Comparison of ENCODE assay signal across 24 mouse cellular contexts in the genomic region with DNA sequence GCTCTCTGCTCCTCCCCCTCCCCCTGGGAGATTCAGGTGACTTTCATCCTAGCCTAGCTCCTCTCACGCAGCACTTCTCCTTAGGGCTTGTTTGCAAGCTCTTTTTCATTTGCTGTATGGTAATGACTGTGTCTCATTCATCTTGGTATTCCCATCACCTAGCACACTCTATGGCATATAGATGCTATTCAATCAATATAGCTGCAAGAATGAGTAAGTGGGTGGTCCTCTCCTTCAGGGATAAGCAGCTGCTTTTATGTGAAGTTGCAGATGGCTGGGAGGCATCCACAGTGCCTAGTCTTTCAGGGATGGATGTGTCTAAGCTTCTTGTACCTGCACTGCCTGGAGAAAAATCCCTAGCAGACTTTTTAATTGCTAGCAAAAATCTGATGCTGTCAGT.
A peak's percentile ranks its signal among the peaks of the same experiment; 100 is the strongest.
DNase-seq lines count a peak whose midpoint lies in the region; ATAC-seq and TF ChIP-seq lines count a peak whose summit lies in the region.
"Had no signal": no experiment of that assay in that cellular context is flagged by ENCODE, and none has a peak within 500 bp of the region (broad histone marks: within the 10 kb centered on the region; RNA-seq: fewer than 3 reads in every experiment).

No protein-coding gene starts in this region.

- H3K27ac ChIP-seq in embryonic facial prominence, embryonic 14.5 days (replicated peaks; ENCODE audit: low read depth, low read length): no peak overlapping the region
- H3K27ac ChIP-seq in embryonic facial prominence, embryonic 10.5 days (replicated peaks): no peak overlapping the region
- 0 out of 2 replicates have a peak overlapping the region, but pooled peaks have one; percentile 44 for H3K27ac ChIP-seq in hindbrain, embryonic 13.5 days
- H3K27ac ChIP-seq in hindbrain, embryonic 14.5 days: no peak overlapping the region
- H3K27ac ChIP-seq in midbrain, embryonic 15.5 days: peak overlapping the region; percentile 65
- H3K27ac ChIP-seq in intestine, postnatal 0 days (ENCODE audit: low read depth, low read length): no peak overlapping the region
- H3K27ac ChIP-seq: embryonic facial prominence, embryonic 13.5 days; hindbrain, embryonic 12.5 days; liver, embryonic 13.5 days had no signal

- H3K36me3 ChIP-seq in embryonic facial prominence, embryonic 14.5 days (ENCODE audit: control insufficient read depth, insufficient read depth, low read length): no peaks in the 10 kb centered on the region
- H3K36me3 ChIP-seq in embryonic facial prominence, embryonic 10.5 days (replicated peaks): no peaks in the 10 kb centered on the region
- H3K36me3 ChIP-seq in hindbrain, embryonic 13.5 days: no peaks in the 10 kb centered on the region
- H3K36me3 ChIP-seq in hindbrain, embryonic 14.5 days (replicated peaks; ENCODE audit: control insufficient read depth, insufficient read depth): no peaks in the 10 kb centered on the region
- H3K36me3 ChIP-seq in midbrain, embryonic 15.5 days (replicated peaks): no peaks in the 10 kb centered on the region
- no peaks in the 10 kb centered on the region for H3K36me3 ChIP-seq in intestine, postnatal 0 days (ENCODE audit: control insufficient read depth, insufficient read depth)
- H3K36me3 ChIP-seq: embryonic facial prominence, embryonic 13.5 days; heart, embryonic 12.5 days; hindbrain, embryonic 12.5 days; liver, embryonic 13.5 days had no signal

- peak; percentile 11 for DNase-seq in embryonic facial prominence, embryonic 14.5 days (ENCODE audit: low spot score)
- no peak for DNase-seq in embryonic facial prominence, embryonic 10.5 days (ENCODE audit: low spot score)
- DNase-seq in hindbrain, embryonic 14.5 days (ENCODE audit: low spot score): no peak
- DNase-seq in brain, adult 2 months (ENCODE audit: low read depth, low spot score): peak; percentile 72
- DNase-seq in adrenal gland, postnatal 14 days: no peak
- DNase-seq: adrenal gland, postnatal 36 days; cerebellum, adult 18-20 months; cerebellum, postnatal 14 days; gastrocnemius, postnatal 14 days; heart, adult 18-20 months; heart, postnatal 14 days; kidney, adult 8-10 months; kidney, postnatal 10 days; liver, embryonic 13.5 days; lung, adult 2 months; right cerebral cortex, postnatal 14 days; spleen, adult 18-20 months had no signal

- no peak overlapping the region for H3K4me2 ChIP-seq in embryonic facial prominence, embryonic 14.5 days (ENCODE audit: low read depth, low read length)
- no peak overlapping the region for H3K4me2 ChIP-seq in hindbrain, embryonic 13.5 days
- no peak overlapping the region for H3K4me2 ChIP-seq in hindbrain, embryonic 14.5 days (replicated peaks)
- no peak overlapping the region for H3K4me2 ChIP-seq in midbrain, embryonic 15.5 days
- no peak overlapping the region for H3K4me2 ChIP-seq in intestine, postnatal 0 days (replicated peaks; ENCODE audit: low read depth)
- H3K4me2 ChIP-seq: embryonic facial prominence, embryonic 13.5 days; heart, embryonic 12.5 days; hindbrain, embryonic 12.5 days; liver, embryonic 13.5 days had no signal

- no peak overlapping the region for H3K4me3 ChIP-seq in embryonic facial prominence, embryonic 14.5 days (ENCODE audit: low read depth, low read length)
- H3K4me3 ChIP-seq in embryonic facial prominence, embryonic 10.5 days: no peak overlapping the region
- H3K4me3 ChIP-seq in hindbrain, embryonic 13.5 days: no peak overlapping the region
- no peak overlapping the region for H3K4me3 ChIP-seq in hindbrain, embryonic 14.5 days (replicated peaks; ENCODE audit: low read length)
- no peak overlapping the region for H3K4me3 ChIP-seq in midbrain, embryonic 15.5 days
- no peak overlapping the region for H3K4me3 ChIP-seq in intestine, postnatal 0 days (ENCODE audit: low read depth, low read length)
- H3K4me3 ChIP-seq: embryonic facial prominence, embryonic 13.5 days; heart, embryonic 12.5 days; hindbrain, embryonic 12.5 days; liver, embryonic 13.5 days had no signal

- ATAC-seq in embryonic facial prominence, embryonic 14.5 days (ENCODE audit: low read depth): no peak
- no peak for ATAC-seq in hindbrain, embryonic 13.5 days (ENCODE audit: low FRiP score)
- no peak for ATAC-seq in hindbrain, embryonic 14.5 days (ENCODE audit: low FRiP score)
- peak; percentile 78 for ATAC-seq in midbrain, embryonic 15.5 days (replicated peaks)
- no peak for ATAC-seq in intestine, postnatal 0 days
- ATAC-seq: inflammation-experienced regulatory T-cells, adult 6 months had no signal

- TF ChIP-seq CTCF in intestine, postnatal 0 days (IDR thresholded peaks at IDR 0.05; ENCODE audit: low read depth): no peak

- WGBS in embryonic facial prominence, embryonic 14.5 days: 33% methylated on average over 1 of the region's 1 CpGs
- 44% methylated on average over 1 of the region's 1 CpGs for WGBS in embryonic facial prominence, embryonic 10.5 days
- WGBS in hindbrain, embryonic 13.5 days: 20% methylated on average over 1 of the region's 1 CpGs
- 27% methylated on average over 1 of the region's 1 CpGs for WGBS in hindbrain, embryonic 14.5 days
- 20% methylated on average over 1 of the region's 1 CpGs for WGBS in midbrain, embryonic 15.5 days
- 31% methylated on average over 1 of the region's 1 CpGs for WGBS in intestine, postnatal 0 days

- H3K4me1 ChIP-seq in embryonic facial prominence, embryonic 14.5 days (ENCODE audit: control insufficient read depth, insufficient read depth, low read length): no peaks in the 10 kb centered on the region
- H3K4me1 ChIP-seq in embryonic facial prominence, embryonic 10.5 days: 0 out of 2 replicates have a peak, but pooled peaks cover 4% of the 10 kb centered on the region
- peaks cover 8% of the 10 kb centered on the region for H3K4me1 ChIP-seq in hindbrain, embryonic 13.5 days (replicated peaks)
- 0 out of 2 replicates have a peak, but pooled peaks cover 4% of the 10 kb centered on the region for H3K4me1 ChIP-seq in hindbrain, embryonic 14.5 days (replicated peaks; ENCODE audit: control insufficient read depth, insufficient read depth, low read length)
- H3K4me1 ChIP-seq in midbrain, embryonic 15.5 days: peaks cover 10% of the 10 kb centered on the region
- no peaks in the 10 kb centered on the region for H3K4me1 ChIP-seq in intestine, postnatal 0 days (replicated peaks; ENCODE audit: control insufficient read depth, insufficient read depth, low read length)
- H3K4me1 ChIP-seq: embryonic facial prominence, embryonic 13.5 days; heart, embryonic 12.5 days; hindbrain, embryonic 12.5 days; liver, embryonic 13.5 days had no signal

- H3K27me3 ChIP-seq in embryonic facial prominence, embryonic 14.5 days (replicated peaks; ENCODE audit: control insufficient read depth, insufficient read depth, low read length): no peaks in the 10 kb centered on the region
- no peaks in the 10 kb centered on the region for H3K27me3 ChIP-seq in embryonic facial prominence, embryonic 10.5 days (replicated peaks; ENCODE audit: low read depth, poor library complexity, severe bottlenecking)
- 0 out of 2 replicates have a peak, but pooled peaks cover 4% of the 10 kb centered on the region for H3K27me3 ChIP-seq in hindbrain, embryonic 13.5 days
- H3K27me3 ChIP-seq in hindbrain, embryonic 14.5 days (ENCODE audit: control insufficient read depth, insufficient read depth, low read length): no peaks in the 10 kb centered on the region
- H3K27me3 ChIP-seq in midbrain, embryonic 15.5 days (replicated peaks): no peaks in the 10 kb centered on the region
- no peaks in the 10 kb centered on the region for H3K27me3 ChIP-seq in intestine, postnatal 0 days (replicated peaks; ENCODE audit: control insufficient read depth, insufficient read depth, low read length)
- H3K27me3 ChIP-seq: embryonic facial prominence, embryonic 13.5 days; heart, embryonic 12.5 days; hindbrain, embryonic 12.5 days; liver, embryonic 13.5 days had no signal

- H3K9ac ChIP-seq in embryonic facial prominence, embryonic 14.5 days (ENCODE audit: low read depth, low read length): no peak overlapping the region
- H3K9ac ChIP-seq in hindbrain, embryonic 13.5 days: no peak overlapping the region
- no peak overlapping the region for H3K9ac ChIP-seq in hindbrain, embryonic 14.5 days
- H3K9ac ChIP-seq in midbrain, embryonic 15.5 days: no peak overlapping the region
- no peak overlapping the region for H3K9ac ChIP-seq in intestine, postnatal 0 days (ENCODE audit: low read depth, low read length)
- H3K9ac ChIP-seq: embryonic facial prominence, embryonic 13.5 days; heart, embryonic 12.5 days; hindbrain, embryonic 12.5 days; liver, embryonic 13.5 days had no signal

- H3K9me3 ChIP-seq in embryonic facial prominence, embryonic 14.5 days (ENCODE audit: control insufficient read depth, low read length): no peaks in the 10 kb centered on the region
- H3K9me3 ChIP-seq in embryonic facial prominence, embryonic 10.5 days: no peaks in the 10 kb centered on the region
- H3K9me3 ChIP-seq in hindbrain, embryonic 13.5 days: no peaks in the 10 kb centered on the region
- H3K9me3 ChIP-seq in hindbrain, embryonic 14.5 days (ENCODE audit: control insufficient read depth, low read length): no peaks in the 10 kb centered on the region
- H3K9me3 ChIP-seq in midbrain, embryonic 15.5 days: no peaks in the 10 kb centered on the region
- no peaks in the 10 kb centered on the region for H3K9me3 ChIP-seq in intestine, postnatal 0 days (ENCODE audit: control insufficient read depth)
- H3K9me3 ChIP-seq: embryonic facial prominence, embryonic 13.5 days; heart, embryonic 12.5 days; hindbrain, embryonic 12.5 days had no signal

Comparison
In these comparisons a context has a peak if more than half of its experiments do, and no peak if none do; other contexts are left out.
1. DNase-seq: peak in embryonic facial prominence, embryonic 14.5 days (single experiment) and brain, adult 2 months (single experiment); none in embryonic facial prominence, embryonic 10.5 days (single experiment), hindbrain, embryonic 14.5 days (single experiment) and adrenal gland, postnatal 14 days (single experiment).
2. H3K27ac ChIP-seq: peak in hindbrain, embryonic 13.5 days (single experiment) and midbrain, embryonic 15.5 days (single experiment); none in embryonic facial prominence, embryonic 14.5 days (single experiment), embryonic facial prominence, embryonic 10.5 days (single experiment), hindbrain, embryonic 14.5 days (single experiment) and intestine, postnatal 0 days (single experiment).